Mouse (Mus musculus): Measurements from ENCODE around the gene Gm2916. TPM values are rescaled to one million over a fixed set of nuclear protein-coding genes. Genes with fewer than 3 reads are reported as not detected.
"Not testable (repeated sequence)": the region's sequence is repeated elsewhere in the genome, so short reads cannot be mapped to it uniquely, and the experiment has no call there.

The Gm2916 gene
- total RNA-seq (2021) = not detected

- DNase-seq; intact Hi-C loops (cut with DNase I): not testable (repeated sequence)
Observed at GRCm38 (mm10) chr14:3883872-3884271, at the start of gene Gm2916. Gene Gm2916, plus strand, starts transcription at chr14:3884172.

- DNase-seq; intact Hi-C loops (cut with DNase I): not testable (repeated sequence)
Observed at GRCm38 (mm10) chr14:3845945-3846344, 38.0 kb upstream of the Gm2916 start, which contains the start of gene Gm3033. Gene Gm3033, plus strand, starts transcription at chr14:3846245.

- intact Hi-C loops (cut with DNase I); DNase-seq: not testable (repeated sequence)
Observed at GRCm38 (mm10) chr14:3931456-3931855, 47.5 kb downstream of the Gm2916 start, which contains the start of gene Gm3029. Gene Gm3029, plus strand, starts transcription at chr14:3931756.

- intact Hi-C loops (cut with DNase I); DNase-seq: not testable (repeated sequence)
Observed at GRCm38 (mm10) chr14:3963247-3963646, 79.3 kb downstream of the Gm2916 start, which contains the start of gene Gm3095. Gene Gm3095, plus strand, starts transcription at chr14:3963547.

Other genes starting within 250 kb of the Gm2916 start
- not detected for gene Gm3012, start 249.7 kb upstream of the Gm2916 start, total RNA-seq (2021)
- 10 to 100 TPM; 18.6 to 18.8 TPM for gene Gm3020, start 232.1 kb upstream of the Gm2916 start, total RNA-seq (2021)
- not detected for gene Gm3043, start 195.4 kb upstream of the Gm2916 start, total RNA-seq (2021)
- gene Gm3002, start 74.1 kb upstream of the Gm2916 start, total RNA-seq (2021) = 1 to 10 TPM; 5.3 to 8.6 TPM
- gene Gm3033, start 37.9 kb upstream of the Gm2916 start, total RNA-seq (2021) = not detected
- not detected for gene Gm3029, start 47.6 kb downstream of the Gm2916 start, total RNA-seq (2021)
- 1 to 10 TPM; 1.0 to 1.2 TPM for gene Gm3095, start 79.4 kb downstream of the Gm2916 start, total RNA-seq (2021)
- gene Gm3099, start 114.2 kb downstream of the Gm2916 start, total RNA-seq (2021) = not detected
- 10 to 100 TPM; 27.3 to 27.4 TPM for gene Gm5796, start 139.8 kb downstream of the Gm2916 start, total RNA-seq (2021)
- 1 to 10 TPM; 1.0 to 1.1 TPM for gene Gm3115, start 199.9 kb downstream of the Gm2916 start, total RNA-seq (2021)
- gene Gm8108, start 226.4 kb downstream of the Gm2916 start, total RNA-seq (2021) = 10 to 100 TPM; 20.5 to 23.2 TPM

Measured in left cerebral cortex, postnatal 4 days (tissue).